Mouse (Mus musculus): ENCODE results near the gene Cept1. TPM values are rescaled to one million over a fixed set of nuclear protein-coding genes. Genes with fewer than 3 reads are reported as not detected.

The Cept1 gene
- total RNA-seq, 2 experiments from 2014 or later, result 15.8 to 19.3 TPM

Other genes starting within 250 kb of the Cept1 start
- not detected for gene Chil6, start 141.6 kb downstream of the Cept1 start, total RNA-seq (2021)
- gene Dennd2d, start 65.4 kb downstream of the Cept1 start, total RNA-seq (2021), result under 1 TPM; 0.17 to 0.20 TPM
- gene Dram2, start within 50 bp of the Cept1 start, total RNA-seq (2021), result 10 to 100 TPM; 72.1 to 81.5 TPM
- gene Lrif1, start 137.2 kb upstream of the Cept1 start, total RNA-seq (2021), result 1 to 10 TPM; 6.7 to 8.7 TPM
- 1 to 10 TPM; 1.5 to 1.6 TPM for gene Cd53, start 242.3 kb upstream of the Cept1 start, total RNA-seq (2021)

Measured in gastrocnemius, postnatal 36 days (tissue).